Mouse (Mus musculus) kidney, adult 2 months (tissue): ENCODE results near the gene Arl14ep. TPM values are rescaled to one million over a fixed set of nuclear protein-coding genes. Genes with fewer than 3 reads are reported as not detected.
"Not testable (repeated sequence)": the region's sequence is repeated elsewhere in the genome, so short reads cannot be mapped to it uniquely, and the experiment has no call there.

Experiments
- DNase-seq: peaks from one replicate; pipeline ENCODE4 v3.0.0; 2021
- H3K27ac ChIP-seq: fragments of 200-500 bp; 2 replicates; pipeline ENCODE4 v1.5.1; 2012; ENCODE audit warnings: low read depth, low read length, control low read depth, inconsistent platforms; ENCODE audit not compliant: insufficient read depth
- H3K27me3 ChIP-seq: fragments of 200-500 bp; replicated peaks from 2 replicates; pipeline ENCODE4 v1.6.1; 2012; ENCODE audit warnings: mild to moderate bottlenecking, moderate library complexity, low read length, inconsistent platforms; ENCODE audit not compliant: control insufficient read depth, insufficient read depth
- H3K36me3 ChIP-seq: fragments of 200-500 bp; 2 replicates; pipeline ENCODE4 v1.6.1; 2012; ENCODE audit warnings: mild to moderate bottlenecking, moderate library complexity, low read length, inconsistent platforms; ENCODE audit not compliant: control insufficient read depth, insufficient read depth
- H3K4me1 ChIP-seq: fragments of 200-500 bp; 2 replicates; pipeline ENCODE4 v1.6.1; 2011; ENCODE audit warnings: low read length; ENCODE audit not compliant: control insufficient read depth, insufficient read depth
- H3K4me3 ChIP-seq: fragments of 200-500 bp; 2 replicates; pipeline ENCODE4 v1.5.1; 2011; ENCODE audit warnings: mild to moderate bottlenecking, low read depth, low read length, control low read depth; ENCODE audit not compliant: insufficient read depth
- CTCF ChIP-seq: fragments of 200-500 bp; conservative IDR thresholded peaks from 2 replicates; pipeline ENCODE4 v1.5.1; 2011; ENCODE audit warnings: low read depth, mild to moderate bottlenecking, control low read depth, low read length, moderate library complexity, mixed read lengths; ENCODE audit not compliant: insufficient read depth, insufficient read length
- POLR2A ChIP-seq: fragments of 200-500 bp; IDR thresholded peaks from one replicate; pipeline ENCODE4 v1.6.1; 2011; ENCODE audit warnings: low read depth, low read length, control low read depth
- WGBS: fragments of 180-500 bp; shearing (Covaris S2); methylation state at CpG from one replicate; pipeline ENCODE4 v1.1.7; 2018; 5-methylcytosine and 5-hydroxymethylcytosine counted together
- polyA plus RNA-seq: library from polyadenylated mRNA; depleted of rRNA; stranded (reverse); fragments of >200 nt; gene quantifications from 2 replicates; pipeline ENCODE4 v1.2.3, GENCODE M21; 2012; rRNA removed

The Arl14ep gene
- polyA plus RNA-seq, result 5.7 and 6.7 TPM in 2 replicates

- Histone ChIP-seq H3K27ac (peak within 1 kb of the TSS; percentile 76), H3K36me3 (no peaks in the 10 kb centered on the region), H3K4me3 (peak within 1 kb of the TSS; percentile 99), H3K4me1 (no peaks in the 10 kb centered on the region), H3K27me3 (no peaks in the 10 kb centered on the region)
- peak; percentile 90 for DNase-seq
- WGBS, result 1% methylated on average over 36 of the region's 36 CpGs
- peak; percentile 39 for TF ChIP-seq POLR2A
- TF ChIP-seq CTCF, result no peak
Measured at GRCm38 (mm10) chr2:106973959-106974639, at the start of gene Arl14ep. TSS of gene Arl14ep (minus strand) at chr2:106974424.

GRCm38 (mm10) chr2:107022713-107023112 is 48.5 kb upstream of the Arl14ep start:
- no peaks in the 10 kb centered on the region for H3K27me3 ChIP-seq
- H3K4me3 ChIP-seq, result no peak overlapping the region
- no peaks in the 10 kb centered on the region for H3K36me3 ChIP-seq
- DNase-seq, result no peak
- H3K27ac ChIP-seq, result no peak overlapping the region
- WGBS, result 94% methylated on average over 5 of the region's 5 CpGs
- no peak for TF ChIP-seq CTCF
- TF ChIP-seq POLR2A, result no peak
- no peaks in the 10 kb centered on the region for H3K4me1 ChIP-seq

DNA sequence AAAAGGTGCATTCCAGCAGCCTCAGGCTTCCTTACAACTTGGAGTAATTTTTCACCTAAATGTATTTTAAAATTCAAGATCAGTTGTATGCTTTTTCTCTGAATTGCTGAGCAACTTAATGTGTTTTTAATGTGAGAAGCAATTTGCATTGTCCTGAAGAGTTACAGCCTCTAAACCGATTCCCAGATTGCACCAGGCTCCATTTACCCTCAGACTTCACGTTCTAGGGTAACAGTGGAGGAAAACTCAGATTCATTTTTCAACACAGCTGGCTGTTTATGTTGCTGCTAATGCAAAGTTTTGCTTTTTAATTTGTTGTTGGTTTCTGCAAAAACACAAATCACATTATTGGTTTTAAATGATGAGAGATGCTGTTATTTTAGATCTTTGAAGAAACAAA is 45.1 kb upstream of the Arl14ep start:
- Histone ChIP-seq H3K36me3 (no peaks in the 10 kb centered on the region), H3K4me3 (no peak overlapping the region), H3K4me1 (no peaks in the 10 kb centered on the region), H3K27ac (no peak overlapping the region), H3K27me3 (no peaks in the 10 kb centered on the region)
- TF ChIP-seq CTCF (no peak), POLR2A (no peak)
- no peak for DNase-seq
- WGBS, result 35% methylated on average over 2 of the region's 2 CpGs

DNA sequence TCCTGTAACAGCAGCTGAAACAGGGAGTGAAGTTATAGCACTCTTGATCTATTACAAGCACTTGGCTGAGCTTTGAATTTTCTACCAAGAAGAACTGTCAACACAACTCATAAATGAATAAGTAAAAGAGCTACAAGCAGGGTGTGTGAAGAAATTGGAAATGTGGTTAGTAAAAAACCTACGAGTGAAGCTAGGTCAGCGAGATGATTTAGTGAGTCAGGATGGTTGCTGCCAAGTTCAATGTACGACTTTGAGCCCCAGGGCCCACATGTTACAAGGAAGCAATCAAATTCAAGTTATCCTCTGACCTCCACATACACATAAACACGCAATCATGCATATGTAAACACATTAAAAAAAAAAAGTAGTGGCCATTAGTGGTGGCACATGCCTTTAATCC is 38.9 kb upstream of the Arl14ep start:
- H3K36me3 ChIP-seq, result no peaks in the 10 kb centered on the region
- H3K27ac ChIP-seq, result no peak overlapping the region
- WGBS, result 76% methylated on average over 4 of the region's 4 CpGs
- H3K4me3 ChIP-seq, result no peak overlapping the region
- no peaks in the 10 kb centered on the region for H3K27me3 ChIP-seq
- TF ChIP-seq POLR2A (no peak), CTCF (no peak)
- DNase-seq, result no peak
- no peaks in the 10 kb centered on the region for H3K4me1 ChIP-seq

- no peaks in the 10 kb centered on the region for H3K36me3 ChIP-seq
- WGBS, result 84% methylated on average over 4 of the region's 4 CpGs
Measured at GRCm38 (mm10) chr2:107012318-107012717, 38.1 kb upstream of the Arl14ep start.

GRCm38 (mm10) chr2:107010160-107010559 is 35.9 kb upstream of the Arl14ep start:
- TF ChIP-seq POLR2A (no peak), CTCF (no peak)
- no peak overlapping the region for H3K27ac ChIP-seq
- H3K27me3 ChIP-seq, result no peaks in the 10 kb centered on the region
- no peak for DNase-seq
- no peaks in the 10 kb centered on the region for H3K36me3 ChIP-seq
- no peak overlapping the region for H3K4me3 ChIP-seq
- WGBS, result 83% methylated on average over 6 of the region's 6 CpGs
- H3K4me1 ChIP-seq, result no peaks in the 10 kb centered on the region

More at GRCm38 (mm10) chr2:107012318-107012717, 38.1 kb upstream of the Arl14ep start:
- H3K4me1 ChIP-seq, result no peaks in the 10 kb centered on the region
- H3K27me3 ChIP-seq, result no peaks in the 10 kb centered on the region
- TF ChIP-seq CTCF (no peak), POLR2A (no peak)
- DNase-seq, result no peak
- no peak overlapping the region for H3K4me3 ChIP-seq
- H3K27ac ChIP-seq, result no peak overlapping the region

GRCm38 (mm10) chr2:107006378-107006777 is 32.2 kb upstream of the Arl14ep start:
- Histone ChIP-seq H3K4me1 (no peaks in the 10 kb centered on the region), H3K27me3 (no peaks in the 10 kb centered on the region), H3K27ac (no peak overlapping the region), H3K4me3 (no peak overlapping the region), H3K36me3 (no peaks in the 10 kb centered on the region)
- TF ChIP-seq CTCF (no peak), POLR2A (no peak)
- no peak for DNase-seq
- WGBS, result 72% methylated on average over 3 of the region's 3 CpGs

DNA sequence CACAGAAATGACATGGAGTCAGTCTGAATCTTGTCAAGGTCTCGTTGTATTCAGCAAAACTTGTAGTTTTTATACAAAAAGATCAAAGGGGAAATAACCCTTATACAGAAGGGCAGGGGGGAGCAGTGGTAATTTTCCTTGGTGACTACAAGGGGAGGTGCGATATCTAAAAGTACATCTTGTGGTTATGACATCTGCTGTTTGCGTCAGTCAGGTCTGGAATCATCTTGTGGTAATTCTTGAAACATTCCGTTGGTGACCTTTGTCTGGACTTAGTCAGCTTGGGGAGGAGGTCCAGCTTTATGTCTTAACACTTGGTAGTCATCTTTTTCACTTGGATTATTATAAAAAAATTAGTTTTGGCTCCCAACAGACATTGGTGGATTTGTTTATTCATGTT is 31.7 kb upstream of the Arl14ep start:
- not testable (repeated sequence) for H3K27me3 ChIP-seq, H3K36me3 ChIP-seq, H3K4me3 ChIP-seq, H3K4me1 ChIP-seq, H3K27ac ChIP-seq, DNase-seq
- 80% methylated on average over 4 of the region's 4 CpGs for WGBS
